Mouse (Mus musculus) stomach, embryonic 16.5 days (tissue): Measurements from ENCODE around the gene Secisbp2. TPM values are rescaled to one million over a fixed set of nuclear protein-coding genes. Genes with fewer than 3 reads are reported as not detected.
A peak's percentile ranks its signal among the peaks of the same experiment; 100 is the strongest.

Experiments used
- ATAC-seq: fragments of 200-750 bp; cut with Nextera tagmentation; 2 replicates; pipeline ENCODE4 v1.8.0; 2017; ENCODE audit warnings: moderate number of reproducible peaks, moderate TSS enrichment; ENCODE audit not compliant: insufficient read depth, low FRiP score
- H3K27ac ChIP-seq: fragments of 300-500 bp; sonication (generic); 2 replicates; pipeline ENCODE4 v1.5.1; 2014; ENCODE audit warnings: low read length
- H3K27me3 ChIP-seq: fragments of 300-500 bp; sonication (generic); 2 replicates; pipeline ENCODE4 v1.6.1; 2014; ENCODE audit warnings: low read length, control low read depth, mixed read lengths; ENCODE audit not compliant: control insufficient read depth, insufficient read depth
- H3K36me3 ChIP-seq: fragments of 300-500 bp; sonication (generic); 2 replicates; pipeline ENCODE4 v1.6.1; 2014; ENCODE audit warnings: low read length; ENCODE audit not compliant: control insufficient read depth, insufficient read depth
- H3K4me1 ChIP-seq: fragments of 300-500 bp; sonication (generic); 2 replicates; pipeline ENCODE4 v1.6.1; 2014; ENCODE audit warnings: low read length, control low read depth, mixed read lengths; ENCODE audit not compliant: control insufficient read depth, insufficient read depth
- H3K4me2 ChIP-seq: fragments of 300-500 bp; sonication (generic); 2 replicates; pipeline ENCODE4 v1.6.1; 2014; ENCODE audit warnings: low read depth, low read length, mixed read lengths
- H3K4me3 ChIP-seq: fragments of 300-500 bp; sonication (generic); replicated peaks from 2 replicates; pipeline ENCODE4 v1.5.1; 2014; ENCODE audit warnings: mild to moderate bottlenecking, low read length
- H3K9ac ChIP-seq: fragments of 300-500 bp; sonication (generic); 2 replicates; pipeline ENCODE4 v1.6.1; 2014; ENCODE audit warnings: low read length
- H3K9me3 ChIP-seq: fragments of 300-500 bp; sonication (generic); replicated peaks from 2 replicates; pipeline ENCODE4 v1.6.1; 2016; ENCODE audit warnings: low read length, control low read depth; ENCODE audit not compliant: control insufficient read depth
- WGBS: fragments of 180-500 bp; shearing (Covaris S2); extraction: QIAGEN DNeasy Blood & Tissue Kit; methylation state at CpG from one replicate; pipeline ENCODE4 v1.1.7; 2014; 5-methylcytosine and 5-hydroxymethylcytosine counted together
- polyA plus RNA-seq: library from polyadenylated mRNA; unstranded; fragments of >200 nt; fragmentation: Nextera tagmentation; extraction: Ambion mirVana; gene quantifications from 2 replicates; pipeline ENCODE4 v1.2.1, GENCODE M21; 2015

Gene Secisbp2
- polyA plus RNA-seq, 1 experiment from 2014 or later, result 22.6 TPM

- Histone ChIP-seq H3K36me3 (peaks cover 10% of the 10 kb centered on the region), H3K9ac (no peak overlapping the region), H3K4me2 (no peak overlapping the region), H3K4me1 (no peaks in the 10 kb centered on the region), H3K9me3 (no peaks in the 10 kb centered on the region), H3K27me3 (no peaks in the 10 kb centered on the region), H3K27ac (no peak overlapping the region), H3K4me3 (no peak overlapping the region)
- 56% methylated on average over 3 of the region's 3 CpGs for WGBS
- ATAC-seq, result no peak
These were observed 37.2 kb downstream of the Secisbp2 start for GRCm38 (mm10) chr13:51688688-51689087.

GRCm38 (mm10) chr13:51696481-51696880 lies 45.0 kb downstream of the Secisbp2 start:
- no peak overlapping the region for H3K9ac ChIP-seq
- no peaks in the 10 kb centered on the region for H3K27me3 ChIP-seq
- H3K36me3 ChIP-seq, result no peaks in the 10 kb centered on the region
- no peak overlapping the region for H3K4me2 ChIP-seq
- no peak for ATAC-seq
- H3K27ac ChIP-seq, result no peak overlapping the region
- H3K4me1 ChIP-seq, result no peaks in the 10 kb centered on the region
- no peaks in the 10 kb centered on the region for H3K9me3 ChIP-seq
- H3K4me3 ChIP-seq, result no peak overlapping the region

- no peak overlapping the region for H3K4me3 ChIP-seq
- no peaks in the 10 kb centered on the region for H3K36me3 ChIP-seq
- H3K9ac ChIP-seq, result no peak overlapping the region
- H3K4me1 ChIP-seq, result no peaks in the 10 kb centered on the region
- no peak overlapping the region for H3K4me2 ChIP-seq
- ATAC-seq, result no peak
- no peaks in the 10 kb centered on the region for H3K9me3 ChIP-seq
- no peaks in the 10 kb centered on the region for H3K27me3 ChIP-seq
- no peak overlapping the region for H3K27ac ChIP-seq
- 66% methylated on average over 6 of the region's 6 CpGs for WGBS
These were observed 46.0 kb downstream of the Secisbp2 start for GRCm38 (mm10) chr13:51697455-51697854.

GRCm38 (mm10) chr13:51697897-51698296 lies 46.4 kb downstream of the Secisbp2 start:
- 57% methylated on average over 4 of the region's 4 CpGs for WGBS
- Histone ChIP-seq H3K4me1 (no peaks in the 10 kb centered on the region), H3K9me3 (no peaks in the 10 kb centered on the region), H3K36me3 (no peaks in the 10 kb centered on the region), H3K27me3 (no peaks in the 10 kb centered on the region), H3K9ac (no peak overlapping the region), H3K4me3 (no peak overlapping the region), H3K4me2 (no peak overlapping the region), H3K27ac (no peak overlapping the region)
- no peak for ATAC-seq

GRCm38 (mm10) chr13:51698318-51698717 lies 46.8 kb downstream of the Secisbp2 start:
- no peak for ATAC-seq
- no peak overlapping the region for H3K4me2 ChIP-seq
- H3K9me3 ChIP-seq, result no peaks in the 10 kb centered on the region
- no peak overlapping the region for H3K4me3 ChIP-seq
- H3K36me3 ChIP-seq, result no peaks in the 10 kb centered on the region
- H3K9ac ChIP-seq, result no peak overlapping the region
- 63% methylated on average over 3 of the region's 3 CpGs for WGBS
- H3K27me3 ChIP-seq, result no peaks in the 10 kb centered on the region
- H3K27ac ChIP-seq, result no peak overlapping the region
- H3K4me1 ChIP-seq, result no peaks in the 10 kb centered on the region

DNA sequence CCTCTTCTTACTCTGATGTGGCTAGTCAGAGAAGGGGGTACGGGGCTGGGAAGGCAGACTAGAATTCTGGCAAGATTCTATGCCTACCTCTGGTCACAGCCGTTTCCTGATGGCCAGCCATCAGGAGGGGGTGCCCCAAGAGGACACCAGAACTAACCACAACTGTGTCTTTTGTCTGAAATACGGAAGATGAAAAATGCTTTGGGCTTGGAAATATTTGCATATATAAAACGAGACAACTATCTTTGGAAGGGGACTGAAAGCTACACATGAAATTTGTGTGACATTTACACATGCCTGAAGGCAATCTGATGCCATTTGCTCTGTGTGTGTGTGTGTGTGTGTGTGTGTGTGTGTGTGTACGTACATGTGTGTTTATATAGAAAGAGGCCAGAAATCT lies 52.4 kb downstream of the Secisbp2 start:
- ATAC-seq, result no peak
- no peak overlapping the region for H3K9ac ChIP-seq
- H3K27ac ChIP-seq, result no peak overlapping the region
- H3K4me2 ChIP-seq, result no peak overlapping the region
- WGBS, result 80% methylated on average over 5 of the region's 5 CpGs
- H3K9me3 ChIP-seq, result no peaks in the 10 kb centered on the region
- no peak overlapping the region for H3K4me3 ChIP-seq
- peaks cover 3% of the 10 kb centered on the region; the same call in 1 of the 2 replicates for H3K4me1 ChIP-seq
- H3K36me3 ChIP-seq, result no peaks in the 10 kb centered on the region
- H3K27me3 ChIP-seq, result no peaks in the 10 kb centered on the region

- Histone ChIP-seq H3K4me1 (peaks cover 3% of the 10 kb centered on the region; the same call in 1 of the 2 replicates), H3K9ac (peak overlapping the region; percentile 47; the same call in 1 of the 2 replicates), H3K27me3 (no peaks in the 10 kb centered on the region), H3K4me3 (no peak overlapping the region), H3K27ac (no peak overlapping the region; the same call in 1 of the 2 replicates), H3K36me3 (no peaks in the 10 kb centered on the region), H3K4me2 (peak overlapping the region; percentile 42; the same call in 1 of the 2 replicates), H3K9me3 (no peaks in the 10 kb centered on the region)
- ATAC-seq, result no peak
- WGBS, result 53% methylated on average over 22 of the region's 22 CpGs
These were observed 54.7 kb downstream of the Secisbp2 start for GRCm38 (mm10) chr13:51705882-51706854.

DNA sequence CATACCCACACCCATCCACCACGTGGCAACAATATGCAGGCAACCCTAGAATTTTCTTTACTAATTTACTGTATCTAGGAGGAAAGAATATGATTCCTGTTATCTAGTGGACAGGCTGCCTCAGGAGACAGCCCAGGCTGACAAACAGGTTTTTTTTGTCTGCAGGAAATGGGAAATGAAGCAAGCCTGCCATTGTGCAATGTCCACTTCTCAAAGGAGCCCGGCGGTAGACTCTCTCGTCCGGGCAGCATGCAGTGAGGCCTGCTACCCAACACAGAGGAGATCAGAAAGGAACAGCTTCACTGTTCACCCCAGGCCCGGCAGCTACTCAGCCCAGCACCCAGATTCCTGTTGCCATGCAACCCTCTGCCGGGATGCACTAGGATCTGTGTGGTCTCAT lies 59.2 kb downstream of the Secisbp2 start:
- H3K27ac ChIP-seq, result no peak overlapping the region
- ATAC-seq, result no peak
- H3K9me3 ChIP-seq, result no peaks in the 10 kb centered on the region
- no peak overlapping the region for H3K4me2 ChIP-seq
- H3K4me1 ChIP-seq, result peaks cover 3% of the 10 kb centered on the region; the same call in 1 of the 2 replicates
- H3K36me3 ChIP-seq, result no peaks in the 10 kb centered on the region
- no peaks in the 10 kb centered on the region for H3K27me3 ChIP-seq
- no peak overlapping the region for H3K4me3 ChIP-seq
- H3K9ac ChIP-seq, result no peak overlapping the region
- WGBS, result 54% methylated on average over 7 of the region's 7 CpGs

DNA sequence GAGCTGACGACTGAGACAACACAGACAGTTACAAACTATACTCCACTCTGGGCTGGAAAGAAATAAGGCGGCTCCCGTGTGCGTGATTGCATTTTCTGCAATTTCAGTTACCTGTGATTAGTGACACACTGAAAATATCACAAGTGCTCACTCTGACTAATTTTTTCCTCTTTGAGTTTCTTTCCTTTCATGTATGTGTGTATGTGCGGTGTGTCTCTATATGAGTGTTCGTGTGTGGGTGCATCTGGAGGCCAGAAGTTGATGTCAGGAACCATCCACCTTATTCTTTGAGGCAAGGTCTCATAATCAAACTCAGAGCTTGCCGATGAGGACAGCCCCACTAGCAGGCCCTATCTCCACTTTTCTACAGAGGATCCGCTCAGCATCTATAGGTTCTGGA lies 60.5 kb downstream of the Secisbp2 start:
- H3K9ac ChIP-seq, result no peak overlapping the region
- H3K27ac ChIP-seq, result no peak overlapping the region
- no peak overlapping the region for H3K4me3 ChIP-seq
- no peaks in the 10 kb centered on the region for H3K27me3 ChIP-seq
- H3K4me1 ChIP-seq, result no peaks in the 10 kb centered on the region
- no peaks in the 10 kb centered on the region for H3K9me3 ChIP-seq
- no peak for ATAC-seq
- H3K4me2 ChIP-seq, result no peak overlapping the region
- no peaks in the 10 kb centered on the region for H3K36me3 ChIP-seq
- 88% methylated on average over 8 of the region's 8 CpGs for WGBS
